In the genomic region with DNA sequence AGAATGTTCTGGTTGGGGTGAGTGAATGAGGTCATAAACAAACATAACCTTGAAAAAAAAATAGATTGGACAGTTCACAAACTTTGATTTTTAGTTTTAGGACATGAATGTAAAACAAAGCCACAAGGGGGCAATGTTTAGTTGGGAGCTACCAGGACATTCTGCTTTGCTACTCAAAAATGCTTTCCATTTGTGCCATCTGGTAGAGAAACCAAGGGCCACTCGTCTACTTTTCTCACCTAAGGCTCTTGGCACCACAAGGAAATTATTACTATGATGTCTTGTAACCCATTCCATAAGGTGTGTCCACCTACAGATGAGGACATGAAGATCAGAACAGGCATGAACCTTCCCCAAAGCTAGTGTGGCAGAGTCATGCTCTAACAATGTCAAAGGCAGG, we compare ENCODE assay signal across 11 mouse cellular contexts. TPM values are rescaled to one million over a fixed set of nuclear protein-coding genes. Genes with fewer than 3 reads are reported as not detected.
DNase-seq lines count a peak whose midpoint lies in the region; ATAC-seq and TF ChIP-seq lines count a peak whose summit lies in the region.
"Had no signal": no experiment of that assay in that cellular context is flagged by ENCODE, and none has a peak within 500 bp of the region (broad histone marks: within the 10 kb centered on the region; RNA-seq: fewer than 3 reads in every experiment).

No protein-coding gene starts in this region.

- no peak overlapping the region for H3K9ac ChIP-seq in intestine, postnatal 0 days (ENCODE audit: low read depth, low read length)
- H3K9ac ChIP-seq in intestine, embryonic 15.5 days: no peak overlapping the region

- no peak for ATAC-seq in intestine, postnatal 0 days
- ATAC-seq in intestine, embryonic 15.5 days: no peak

- H3K9me3 ChIP-seq in intestine, postnatal 0 days (ENCODE audit: control insufficient read depth): no peaks in the 10 kb centered on the region
- H3K9me3 ChIP-seq in intestine, embryonic 15.5 days: no peaks in the 10 kb centered on the region

- no peak overlapping the region for H3K4me3 ChIP-seq in intestine, postnatal 0 days (ENCODE audit: low read depth, low read length)
- no peak overlapping the region for H3K4me3 ChIP-seq in intestine, embryonic 15.5 days (replicated peaks)
- no peak overlapping the region for H3K4me3 ChIP-seq in cortical plate, adult 2 months (ENCODE audit: insufficient read depth, low read length)

- H3K36me3 ChIP-seq in intestine, postnatal 0 days (ENCODE audit: control insufficient read depth, insufficient read depth): no peaks in the 10 kb centered on the region
- no peaks in the 10 kb centered on the region for H3K36me3 ChIP-seq in intestine, embryonic 15.5 days

- H3K4me1 ChIP-seq in intestine, postnatal 0 days (replicated peaks; ENCODE audit: control insufficient read depth, insufficient read depth, low read length): no peaks in the 10 kb centered on the region
- no peaks in the 10 kb centered on the region for H3K4me1 ChIP-seq in intestine, embryonic 15.5 days (replicated peaks)
- H3K4me1 ChIP-seq in cortical plate, adult 2 months (ENCODE audit: control insufficient read depth, insufficient read depth, low read length): no peaks in the 10 kb centered on the region

- H3K27me3 ChIP-seq in intestine, postnatal 0 days (replicated peaks; ENCODE audit: control insufficient read depth, insufficient read depth, low read length): no peaks in the 10 kb centered on the region
- H3K27me3 ChIP-seq in intestine, embryonic 15.5 days (replicated peaks): no peaks in the 10 kb centered on the region

- DNase-seq in ovary, postnatal 14 days (ENCODE audit: low spot score): peak; percentile 5
- no peak for DNase-seq in ovary, postnatal 36 days (ENCODE audit: low spot score)
- no peak for DNase-seq in right cerebral cortex, postnatal 25 days
- no peak for DNase-seq in right cerebral cortex, adult 2 months (ENCODE audit: low spot score in 2 of 2)
- DNase-seq: heart, postnatal 14 days; lung, adult 18-20 months; spleen, adult 18-20 months; thymus, postnatal 4 days had no signal

- H3K4me2 ChIP-seq in intestine, postnatal 0 days (replicated peaks; ENCODE audit: low read depth): no peak overlapping the region
- H3K4me2 ChIP-seq in intestine, embryonic 15.5 days (replicated peaks): no peak overlapping the region

- TF ChIP-seq POLR2A in cortical plate, adult 2 months (IDR thresholded peaks at IDR 0.05; ENCODE audit: extremely low read depth, insufficient read depth, low read length): no peak

- peak; percentile 55 for TF ChIP-seq CTCF in intestine, postnatal 0 days (IDR thresholded peaks at IDR 0.05; ENCODE audit: low read depth)
- TF ChIP-seq CTCF in cortical plate, adult 2 months (IDR thresholded peaks at IDR 0.05; ENCODE audit: extremely low read depth, insufficient read depth, low read length): peak; percentile 13; the same call in 1 of the 2 replicates

- WGBS in intestine, postnatal 0 days: 9% methylated on average over 1 of the region's 1 CpGs
- WGBS in intestine, embryonic 15.5 days: 10% methylated on average over 1 of the region's 1 CpGs

- no peak overlapping the region for H3K27ac ChIP-seq in intestine, postnatal 0 days (ENCODE audit: low read depth, low read length)
- H3K27ac ChIP-seq in intestine, embryonic 15.5 days: no peak overlapping the region
- H3K27ac ChIP-seq in cortical plate, adult 2 months (ENCODE audit: insufficient read depth, low read length): no peak overlapping the region

RNA-seq across cellular contexts. Expression of a gene that starts 25.1 kb away (rescaled TPM):
- polyA plus RNA-seq in intestine, postnatal 0 days (2015; fragmentation: Nextera tagmentation; extraction: Ambion mirVana): 0.07 and 0.27 TPM in 2 replicates
- 0.10 and 0.20 TPM in 2 replicates for polyA plus RNA-seq in intestine, embryonic 15.5 days (2015; fragmentation: Nextera tagmentation; extraction: Ambion mirVana)
- 14.4 and 17.2 TPM in 2 replicates for polyA plus RNA-seq in cortical plate, adult 2 months (2012; rRNA removed)

RNA-seq across cellular contexts. Expression of a gene that starts 26.0 kb away (rescaled TPM):
- polyA plus RNA-seq in intestine, postnatal 0 days (2015; fragmentation: Nextera tagmentation; extraction: Ambion mirVana): 0.18 and 0.20 TPM in 2 replicates
- 0.65 and 0.69 TPM in 2 replicates for polyA plus RNA-seq in intestine, embryonic 15.5 days (2015; fragmentation: Nextera tagmentation; extraction: Ambion mirVana)
- polyA plus RNA-seq in cortical plate, adult 2 months (2012; rRNA removed): 11.8 and 12.2 TPM in 2 replicates

Comparison
In these comparisons a context has a peak if more than half of its experiments do, and no peak if none do; other contexts are left out.
1. RNA of a gene that starts 25.1 kb away (polyA plus RNA-seq): 14.4 to 17.2 TPM in cortical plate, adult 2 months; 0.10 to 0.20 TPM in intestine, embryonic 15.5 days and 0.07 to 0.27 TPM in intestine, postnatal 0 days; every median in the first group is over 10 times any median in the second.